Mouse (Mus musculus): Measurements from ENCODE around the gene Ppil2. TPM values are rescaled to one million over a fixed set of nuclear protein-coding genes. Genes with fewer than 3 reads are reported as not detected.

The Ppil2 gene
- 64.4 TPM for polyA plus RNA-seq (2014; fragmentation: Illumina TruSeq; extraction: RNeasy Lipid Tissue Mini Kit (QIAGEN cat#74804); ENCODE audit: low read depth, low replicate concordance)

DNA sequence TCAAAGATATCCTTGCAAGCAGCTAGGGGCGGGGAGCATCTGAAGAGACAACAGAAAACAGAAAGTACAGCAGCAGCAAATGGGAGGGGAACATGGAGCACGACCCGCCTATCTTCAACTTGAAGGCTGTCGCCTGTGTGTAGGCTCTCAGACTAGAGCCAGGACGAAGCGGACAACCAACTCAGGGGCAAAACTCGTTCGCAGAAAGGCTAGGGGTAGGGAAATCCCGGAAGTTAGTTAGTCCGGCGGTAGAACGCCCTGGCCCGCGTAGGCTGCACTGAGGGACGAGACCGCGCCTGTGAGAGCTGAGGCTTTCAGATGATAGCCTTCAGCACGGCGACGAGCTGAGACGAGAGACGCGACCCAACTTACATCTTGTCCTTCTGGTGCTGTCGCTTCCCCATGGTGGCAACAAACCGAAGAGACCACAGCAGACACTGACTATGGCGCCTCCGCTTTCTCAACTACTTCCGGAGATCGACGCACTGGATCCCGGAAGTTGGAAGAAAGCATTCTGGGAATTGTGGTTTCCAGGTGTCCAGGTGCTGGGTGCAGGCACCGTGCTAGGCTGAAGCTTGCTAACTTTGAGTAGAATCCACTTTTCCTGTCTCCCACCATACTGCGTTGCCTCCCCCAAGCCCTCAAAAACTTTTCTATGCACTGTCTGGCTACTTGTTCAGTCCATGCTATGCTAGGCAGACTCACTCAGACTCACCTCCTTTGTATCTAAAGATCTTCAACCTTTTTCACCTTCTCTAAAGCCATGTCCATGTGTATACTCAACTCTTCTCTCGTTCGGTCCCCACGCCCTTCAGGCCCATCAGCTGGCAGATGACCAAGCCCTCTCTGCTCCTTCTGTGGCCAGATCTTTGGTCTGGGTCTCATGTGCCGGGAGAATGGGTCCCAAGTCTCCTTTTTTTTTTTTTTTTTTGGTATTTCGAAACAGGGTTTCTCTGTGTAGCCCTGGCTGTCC lies at the start of gene Ppil2:
TSS of gene Ppil2 (minus strand) at position 487 of the 973 bp plus-strand sequence.

DNA sequence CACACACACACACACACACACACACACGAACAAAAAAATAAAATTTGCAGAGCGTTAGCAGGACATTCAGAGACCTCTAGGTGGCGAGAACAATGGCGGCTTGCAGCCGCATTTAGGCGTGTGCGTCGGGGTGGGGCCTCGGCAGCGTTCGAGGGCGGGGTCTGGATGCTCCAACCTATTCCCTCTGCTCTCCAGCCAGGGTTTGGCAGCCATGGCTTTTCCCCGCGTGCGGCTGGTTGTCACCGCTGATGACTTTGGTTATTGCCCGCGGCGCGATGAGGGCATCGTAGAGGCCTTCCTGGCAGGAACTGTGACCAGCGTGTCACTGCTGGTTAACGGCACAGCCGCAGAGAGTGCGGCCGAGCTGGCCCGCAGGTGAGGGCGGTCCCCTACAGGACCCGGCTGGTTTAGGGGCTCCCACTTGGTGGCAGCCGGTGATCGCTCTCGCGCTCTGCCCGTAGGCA lies 35.7 kb upstream of the Ppil2 start, which contains the start of gene Ccdc116:
TSS of gene Ccdc116 (minus strand) at position 458 of the 464 bp plus-strand sequence.

DNA sequence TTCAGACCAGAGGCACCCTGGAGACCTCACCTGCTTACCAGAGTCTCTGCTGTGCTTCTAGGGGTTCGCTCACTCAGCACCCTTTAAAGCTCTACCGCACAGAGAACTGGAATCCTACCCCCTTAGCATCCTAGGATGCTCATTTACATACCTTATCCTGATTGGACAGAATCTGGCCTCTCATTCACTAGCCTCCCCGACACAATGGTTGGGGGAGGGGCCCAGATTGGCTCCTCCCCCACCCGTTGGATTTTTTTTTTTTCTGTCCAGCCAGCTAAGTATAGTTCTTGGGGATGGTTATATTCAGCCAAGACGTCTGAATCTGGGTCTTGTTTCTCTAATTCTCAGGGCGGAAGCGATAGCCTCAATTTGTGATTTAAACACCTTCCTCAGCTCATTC lies 33.3 kb upstream of the Ppil2 start, which contains the start of gene Ydjc:
TSS of gene Ydjc (plus strand) at position 283 of the 400 bp plus-strand sequence.

DNA sequence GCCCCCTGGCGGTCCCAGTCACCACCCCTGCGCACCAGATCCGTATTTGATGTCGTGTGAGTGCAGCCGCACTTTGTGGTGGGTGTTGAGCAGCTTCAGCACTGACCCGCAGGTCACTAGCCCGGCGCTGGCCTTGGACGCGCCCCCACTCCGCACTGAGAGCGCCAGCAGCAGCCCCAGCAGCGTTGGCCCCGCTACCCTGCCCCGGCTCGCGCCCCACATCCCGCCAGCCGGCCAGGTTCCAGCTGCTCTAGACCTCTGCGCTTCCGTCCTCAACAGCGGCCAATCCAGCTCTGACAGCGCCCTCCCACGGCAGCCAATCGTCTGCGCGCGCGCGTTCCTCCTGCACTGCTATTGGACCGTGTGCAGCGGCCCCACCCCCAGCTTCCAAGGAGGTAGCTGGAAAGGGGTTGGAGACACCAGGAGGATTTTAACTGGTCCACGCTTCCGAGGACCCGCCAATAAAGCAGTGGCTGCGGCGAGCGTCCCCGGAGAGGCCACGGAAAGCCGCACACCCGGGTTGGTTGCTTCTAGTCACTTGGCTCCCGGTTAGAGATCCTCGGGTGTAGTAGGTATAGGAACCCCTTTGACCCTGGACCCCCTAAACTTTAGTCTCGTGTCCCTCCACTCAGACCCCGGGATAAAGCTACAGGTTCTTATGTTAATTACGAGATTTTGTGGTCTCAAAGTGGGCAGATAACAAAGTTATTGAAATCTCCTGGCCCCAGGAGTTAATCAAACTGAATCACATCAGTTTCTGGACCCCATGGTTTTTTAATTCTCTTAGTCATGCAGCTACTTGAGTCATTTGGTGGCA lies 21.2 kb upstream of the Ppil2 start, which contains the start of gene Sdf2l1:
TSS of gene Sdf2l1 (minus strand) at position 295 of the 817 bp plus-strand sequence.

DNA sequence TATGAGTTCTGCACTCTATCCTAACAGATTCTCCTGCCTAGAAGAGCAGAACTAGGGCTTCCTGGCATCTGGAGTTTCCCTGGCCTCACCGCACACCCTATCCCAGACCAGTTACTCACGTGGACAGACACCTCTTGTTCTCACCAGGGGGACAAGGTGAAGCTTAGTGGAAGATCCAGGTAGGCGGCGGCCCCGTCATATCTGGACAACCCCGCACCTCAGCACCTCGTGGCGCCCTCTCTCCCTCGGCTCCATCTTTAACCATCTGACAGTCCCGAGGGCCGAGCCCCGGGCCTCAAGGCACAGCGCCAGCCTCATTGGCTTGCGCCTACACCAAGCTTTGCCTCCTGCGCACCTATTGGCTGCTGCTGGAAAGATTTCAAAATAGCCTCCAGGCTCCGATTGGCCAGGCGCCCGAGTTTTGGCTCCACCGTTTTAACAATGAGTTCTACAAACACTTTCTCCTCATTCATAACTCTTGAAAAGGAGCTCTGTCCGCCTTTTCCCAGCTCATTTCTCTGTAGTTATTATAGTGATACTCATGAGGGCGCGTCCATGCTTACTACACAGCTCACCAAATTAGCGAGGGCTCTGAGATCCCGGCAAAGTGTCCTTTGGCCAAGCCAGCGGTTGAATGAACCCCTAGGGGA lies 13.9 kb upstream of the Ppil2 start, which contains the start of gene 2610318N02Rik:
TSS of gene 2610318N02Rik (minus strand) at position 297 of the 650 bp plus-strand sequence.

DNA sequence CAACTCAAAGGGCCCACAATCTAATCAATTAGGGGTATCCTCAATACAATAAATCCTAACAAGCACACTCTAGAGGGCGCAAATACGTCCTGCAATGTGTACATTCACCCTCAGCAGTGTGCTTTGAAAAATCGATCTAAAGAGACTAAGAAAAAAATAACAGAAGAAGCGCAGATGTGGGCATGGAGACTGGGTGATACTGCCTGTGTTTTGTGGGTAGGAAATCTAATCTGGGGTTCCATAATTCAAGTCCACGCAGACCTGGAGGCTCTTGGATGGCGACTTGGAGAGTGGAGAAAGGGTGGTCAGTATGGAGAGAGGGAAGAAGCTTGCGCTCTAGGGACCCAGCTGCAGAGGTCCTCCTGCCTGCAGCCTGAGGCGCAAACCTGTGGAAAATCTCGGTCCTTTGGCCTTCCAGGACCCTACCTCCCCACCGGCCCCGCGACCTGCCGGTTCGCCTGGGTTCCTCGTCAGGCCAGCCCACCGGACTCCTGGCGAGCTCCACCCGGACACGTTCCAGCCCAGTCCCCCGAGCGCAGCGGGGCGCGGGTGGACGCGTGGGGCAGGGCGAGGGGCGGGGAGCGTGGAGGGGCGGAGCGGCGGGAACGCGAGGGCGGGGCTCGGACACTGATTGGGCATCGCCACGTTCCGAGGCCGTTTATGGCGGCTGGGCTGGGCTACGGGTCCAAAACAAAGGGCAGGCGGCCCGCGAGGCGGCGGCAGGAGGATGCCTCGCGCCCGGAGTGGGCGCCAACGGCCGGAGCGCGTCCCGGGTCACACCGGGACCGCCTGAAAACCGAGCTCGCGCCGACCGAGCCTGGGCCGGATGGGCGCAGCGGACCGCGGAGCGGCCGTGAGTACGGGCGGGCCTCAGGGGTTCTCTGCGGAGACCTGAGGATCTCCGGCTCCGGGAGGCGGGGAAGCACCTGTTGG lies 41.3 kb downstream of the Ppil2 start, which contains the start of gene Ypel1:
TSS of gene Ypel1 (plus strand) at position 186 of the 933 bp plus-strand sequence.

Other genes with a start within 250 kb of the Ppil2 start
- gene Igll1, start 247.3 kb downstream of the Ppil2 start, polyA plus RNA-seq (2014; fragmentation: Illumina TruSeq; extraction: RNeasy Lipid Tissue Mini Kit (QIAGEN cat#74804); ENCODE audit: low read depth, low replicate concordance): not detected
- gene Top3b, start 240.5 kb downstream of the Ppil2 start, polyA plus RNA-seq (2014; fragmentation: Illumina TruSeq; extraction: RNeasy Lipid Tissue Mini Kit (QIAGEN cat#74804); ENCODE audit: low read depth, low replicate concordance): 14.5 TPM
- gene Vpreb1, start 240.4 kb downstream of the Ppil2 start, polyA plus RNA-seq (2014; fragmentation: Illumina TruSeq; extraction: RNeasy Lipid Tissue Mini Kit (QIAGEN cat#74804); ENCODE audit: low read depth, low replicate concordance): 0.69 TPM
- 6.0 TPM for gene Ppm1f, start 214.8 kb downstream of the Ppil2 start, polyA plus RNA-seq (2014; fragmentation: Illumina TruSeq; extraction: RNeasy Lipid Tissue Mini Kit (QIAGEN cat#74804); ENCODE audit: low read depth, low replicate concordance)
- 232 TPM for gene Mapk1, start 127.9 kb downstream of the Ppil2 start, polyA plus RNA-seq (2014; fragmentation: Illumina TruSeq; extraction: RNeasy Lipid Tissue Mini Kit (QIAGEN cat#74804); ENCODE audit: low read depth, low replicate concordance)
- gene Ypel1, start 41.6 kb downstream of the Ppil2 start, polyA plus RNA-seq (2014; fragmentation: Illumina TruSeq; extraction: RNeasy Lipid Tissue Mini Kit (QIAGEN cat#74804); ENCODE audit: low read depth, low replicate concordance): 0.85 TPM
- gene 2610318N02Rik, start 13.9 kb upstream of the Ppil2 start, polyA plus RNA-seq (2014; fragmentation: Illumina TruSeq; extraction: RNeasy Lipid Tissue Mini Kit (QIAGEN cat#74804); ENCODE audit: low read depth, low replicate concordance): not detected
- 9.1 TPM for gene Sdf2l1, start 21.1 kb upstream of the Ppil2 start, polyA plus RNA-seq (2014; fragmentation: Illumina TruSeq; extraction: RNeasy Lipid Tissue Mini Kit (QIAGEN cat#74804); ENCODE audit: low read depth, low replicate concordance)
- not detected for gene Ydjc, start 33.4 kb upstream of the Ppil2 start, polyA plus RNA-seq (2014; fragmentation: Illumina TruSeq; extraction: RNeasy Lipid Tissue Mini Kit (QIAGEN cat#74804); ENCODE audit: low read depth, low replicate concordance)
- gene Ccdc116, start 36.0 kb upstream of the Ppil2 start, polyA plus RNA-seq (2014; fragmentation: Illumina TruSeq; extraction: RNeasy Lipid Tissue Mini Kit (QIAGEN cat#74804); ENCODE audit: low read depth, low replicate concordance): not detected
- gene Ube2l3, start 91.4 kb upstream of the Ppil2 start, polyA plus RNA-seq (2014; fragmentation: Illumina TruSeq; extraction: RNeasy Lipid Tissue Mini Kit (QIAGEN cat#74804); ENCODE audit: low read depth, low replicate concordance): 157 TPM
- gene Rimbp3, start 97.3 kb upstream of the Ppil2 start, polyA plus RNA-seq (2014; fragmentation: Illumina TruSeq; extraction: RNeasy Lipid Tissue Mini Kit (QIAGEN cat#74804); ENCODE audit: low read depth, low replicate concordance): not detected
- 0.44 TPM for gene Hic2, start 122.3 kb upstream of the Ppil2 start, polyA plus RNA-seq (2014; fragmentation: Illumina TruSeq; extraction: RNeasy Lipid Tissue Mini Kit (QIAGEN cat#74804); ENCODE audit: low read depth, low replicate concordance)
- not detected for gene Tmem191c, start 164.8 kb upstream of the Ppil2 start, polyA plus RNA-seq (2014; fragmentation: Illumina TruSeq; extraction: RNeasy Lipid Tissue Mini Kit (QIAGEN cat#74804); ENCODE audit: low read depth, low replicate concordance)
- gene Serpind1, start 220.1 kb upstream of the Ppil2 start, polyA plus RNA-seq (2014; fragmentation: Illumina TruSeq; extraction: RNeasy Lipid Tissue Mini Kit (QIAGEN cat#74804); ENCODE audit: low read depth, low replicate concordance): 1.4 TPM